Mouse (Mus musculus) E14TG2a.4 (cell line): ENCODE data around the gene Iqgap2.

ENCODE experiments used
- CTCF ChIP-seq: conservative IDR thresholded peaks from 2 replicates; pipeline ENCODE4 v1.5.1; 2014; ENCODE audit warnings: low read length
- NANOG ChIP-seq: IDR thresholded peaks from 2 replicates; pipeline ENCODE4 v1.6.1; 2014; ENCODE audit warnings: borderline replicate concordance, low read length, mixed read lengths
- POU5F1 ChIP-seq: IDR thresholded peaks from 2 replicates; pipeline ENCODE4 v1.6.1; 2014; ENCODE audit warnings: low read length, borderline replicate concordance

DNA sequence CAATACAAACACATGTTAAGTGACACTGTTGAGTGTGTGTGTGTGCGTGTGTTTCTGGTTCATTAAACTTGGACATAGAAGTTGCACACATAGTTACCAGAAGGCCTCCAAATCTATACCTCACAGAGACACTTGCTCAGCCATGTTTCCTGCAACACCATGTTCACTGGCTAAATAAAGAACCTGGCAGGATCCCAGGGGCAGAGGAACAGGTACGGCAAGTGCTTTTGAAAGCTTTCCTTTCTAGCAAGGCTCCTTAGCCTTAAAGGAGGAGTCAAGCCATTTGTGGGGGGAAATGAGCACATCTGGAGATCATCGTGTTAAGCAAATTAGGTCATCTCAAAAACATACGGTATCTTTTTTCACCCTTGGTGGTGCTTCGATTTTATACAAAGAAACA is 188.3 kb downstream of the Iqgap2 start:
- TF ChIP-seq CTCF (no peak), NANOG (no peak), POU5F1 (no peak)
